Mouse (Mus musculus): ENCODE results near the gene Trp63. TPM values are rescaled to one million over a fixed set of nuclear protein-coding genes. Genes with fewer than 3 reads are reported as not detected.

The Trp63 gene
- polyA plus RNA-seq, 1 experiment from 2014 or later, result not detected

GRCm38 (mm10) chr16:25804955-25805354, 121.4 kb downstream of the Trp63 start:
- Histone ChIP-seq H3K27me3 (ENCODE audit: control insufficient read depth, insufficient read depth, low read length) (no peaks in the 10 kb centered on the region), H3K4me3 (replicated peaks; ENCODE audit: low read length) (no peak overlapping the region), H3K9me3 (ENCODE audit: control insufficient read depth, low read length) (no peaks in the 10 kb centered on the region), H3K4me1 (replicated peaks; ENCODE audit: control insufficient read depth, insufficient read depth, low read length) (no peaks in the 10 kb centered on the region), H3K27ac (no peak overlapping the region), H3K36me3 (replicated peaks; ENCODE audit: control insufficient read depth, insufficient read depth) (no peaks in the 10 kb centered on the region), H3K9ac (no peak overlapping the region), H3K4me2 (replicated peaks) (no peak overlapping the region)
- 79% methylated on average over 3 of the region's 3 CpGs for WGBS
- no peak for DNase-seq (ENCODE audit: low spot score)
- no peak for ATAC-seq (ENCODE audit: low FRiP score)

GRCm38 (mm10) chr16:25807116-25807515, 123.6 kb downstream of the Trp63 start:
- no peaks in the 10 kb centered on the region for H3K9me3 ChIP-seq (ENCODE audit: control insufficient read depth, low read length)
- no peak overlapping the region for H3K9ac ChIP-seq
- DNase-seq (ENCODE audit: low spot score) (no peak), ATAC-seq (ENCODE audit: low FRiP score) (no peak)
- no peaks in the 10 kb centered on the region for H3K36me3 ChIP-seq (replicated peaks; ENCODE audit: control insufficient read depth, insufficient read depth)
- no peak overlapping the region for H3K27ac ChIP-seq
- H3K4me2 ChIP-seq (replicated peaks), result no peak overlapping the region
- no peaks in the 10 kb centered on the region for H3K27me3 ChIP-seq (ENCODE audit: control insufficient read depth, insufficient read depth, low read length)
- H3K4me3 ChIP-seq (replicated peaks; ENCODE audit: low read length), result no peak overlapping the region
- H3K4me1 ChIP-seq (replicated peaks; ENCODE audit: control insufficient read depth, insufficient read depth, low read length), result no peaks in the 10 kb centered on the region

GRCm38 (mm10) chr16:25817753-25818624, 134.4 kb downstream of the Trp63 start:
- H3K27me3 ChIP-seq (ENCODE audit: control insufficient read depth, insufficient read depth, low read length), result no peaks in the 10 kb centered on the region
- ATAC-seq (ENCODE audit: low FRiP score), result no peak

GRCm38 (mm10) chr16:25826016-25826415, 142.5 kb downstream of the Trp63 start:
- 77% methylated on average over 7 of the region's 7 CpGs for WGBS
- H3K4me2 ChIP-seq (replicated peaks), result no peak overlapping the region
- no peaks in the 10 kb centered on the region for H3K9me3 ChIP-seq (ENCODE audit: control insufficient read depth, low read length)
- DNase-seq (ENCODE audit: low spot score) (no peak), ATAC-seq (ENCODE audit: low FRiP score) (no peak)
- no peak overlapping the region for H3K9ac ChIP-seq
- H3K27me3 ChIP-seq (ENCODE audit: control insufficient read depth, insufficient read depth, low read length), result no peaks in the 10 kb centered on the region
- H3K4me3 ChIP-seq (replicated peaks; ENCODE audit: low read length), result no peak overlapping the region
- H3K36me3 ChIP-seq (replicated peaks; ENCODE audit: control insufficient read depth, insufficient read depth), result no peaks in the 10 kb centered on the region
- H3K27ac ChIP-seq, result no peak overlapping the region
- no peaks in the 10 kb centered on the region for H3K4me1 ChIP-seq (replicated peaks; ENCODE audit: control insufficient read depth, insufficient read depth, low read length)

More at GRCm38 (mm10) chr16:25817753-25818624, 134.4 kb downstream of the Trp63 start:
- Histone ChIP-seq H3K9ac (no peak overlapping the region), H3K4me2 (replicated peaks) (no peak overlapping the region), H3K27ac (no peak overlapping the region), H3K4me1 (replicated peaks; ENCODE audit: control insufficient read depth, insufficient read depth, low read length) (no peaks in the 10 kb centered on the region), H3K9me3 (ENCODE audit: control insufficient read depth, low read length) (no peaks in the 10 kb centered on the region), H3K4me3 (replicated peaks; ENCODE audit: low read length) (no peak overlapping the region), H3K36me3 (replicated peaks; ENCODE audit: control insufficient read depth, insufficient read depth) (no peaks in the 10 kb centered on the region)
- DNase-seq (ENCODE audit: low spot score), result no peak
- WGBS, result 19% methylated on average over 10 of the region's 10 CpGs

GRCm38 (mm10) chr16:25832576-25832975, 149.0 kb downstream of the Trp63 start:
- no peak overlapping the region for H3K4me3 ChIP-seq (replicated peaks; ENCODE audit: low read length)
- H3K27me3 ChIP-seq (ENCODE audit: control insufficient read depth, insufficient read depth, low read length), result no peaks in the 10 kb centered on the region
- no peak overlapping the region for H3K27ac ChIP-seq
- H3K9me3 ChIP-seq (ENCODE audit: control insufficient read depth, low read length), result no peaks in the 10 kb centered on the region
- no peak overlapping the region for H3K4me2 ChIP-seq (replicated peaks)
- DNase-seq (ENCODE audit: low spot score) (no peak), ATAC-seq (ENCODE audit: low FRiP score) (no peak)
- no peaks in the 10 kb centered on the region for H3K4me1 ChIP-seq (replicated peaks; ENCODE audit: control insufficient read depth, insufficient read depth, low read length)
- no peaks in the 10 kb centered on the region for H3K36me3 ChIP-seq (replicated peaks; ENCODE audit: control insufficient read depth, insufficient read depth)
- no peak overlapping the region for H3K9ac ChIP-seq
- WGBS, result 89% methylated on average over 4 of the region's 4 CpGs

- Histone ChIP-seq H3K4me2 (replicated peaks) (no peak overlapping the region), H3K4me3 (replicated peaks; ENCODE audit: low read length) (no peak overlapping the region), H3K9me3 (ENCODE audit: control insufficient read depth, low read length) (no peaks in the 10 kb centered on the region), H3K27ac (no peak overlapping the region), H3K36me3 (replicated peaks; ENCODE audit: control insufficient read depth, insufficient read depth) (no peaks in the 10 kb centered on the region), H3K9ac (no peak overlapping the region), H3K4me1 (replicated peaks; ENCODE audit: control insufficient read depth, insufficient read depth, low read length) (no peaks in the 10 kb centered on the region), H3K27me3 (ENCODE audit: control insufficient read depth, insufficient read depth, low read length) (no peaks in the 10 kb centered on the region)
- no peak for DNase-seq (ENCODE audit: low spot score)
- 88% methylated on average over 3 of the region's 3 CpGs for WGBS
- no peak for ATAC-seq (ENCODE audit: low FRiP score)
Observed at GRCm38 (mm10) chr16:25835301-25835700, 151.7 kb downstream of the Trp63 start.

- WGBS, result 94% methylated on average over 5 of the region's 5 CpGs
- DNase-seq (ENCODE audit: low spot score), result no peak
- no peaks in the 10 kb centered on the region for H3K36me3 ChIP-seq (replicated peaks; ENCODE audit: control insufficient read depth, insufficient read depth)
Observed at GRCm38 (mm10) chr16:25835723-25836122, 152.2 kb downstream of the Trp63 start.

GRCm38 (mm10) chr16:25842996-25843395, 159.4 kb downstream of the Trp63 start:
- ATAC-seq (ENCODE audit: low FRiP score) (no peak), DNase-seq (ENCODE audit: low spot score) (no peak)
- no peak overlapping the region for H3K4me2 ChIP-seq (replicated peaks)
- 89% methylated on average over 6 of the region's 6 CpGs for WGBS
- H3K9ac ChIP-seq, result no peak overlapping the region
- H3K27ac ChIP-seq, result no peak overlapping the region
- H3K27me3 ChIP-seq (ENCODE audit: control insufficient read depth, insufficient read depth, low read length), result no peaks in the 10 kb centered on the region
- H3K36me3 ChIP-seq (replicated peaks; ENCODE audit: control insufficient read depth, insufficient read depth), result no peaks in the 10 kb centered on the region
- no peaks in the 10 kb centered on the region for H3K9me3 ChIP-seq (ENCODE audit: control insufficient read depth, low read length)
- H3K4me1 ChIP-seq (replicated peaks; ENCODE audit: control insufficient read depth, insufficient read depth, low read length), result no peaks in the 10 kb centered on the region
- no peak overlapping the region for H3K4me3 ChIP-seq (replicated peaks; ENCODE audit: low read length)

More at GRCm38 (mm10) chr16:25835723-25836122, 152.2 kb downstream of the Trp63 start:
- Histone ChIP-seq H3K4me3 (replicated peaks; ENCODE audit: low read length) (no peak overlapping the region), H3K4me1 (replicated peaks; ENCODE audit: control insufficient read depth, insufficient read depth, low read length) (no peaks in the 10 kb centered on the region), H3K9me3 (ENCODE audit: control insufficient read depth, low read length) (no peaks in the 10 kb centered on the region), H3K9ac (no peak overlapping the region), H3K27ac (no peak overlapping the region), H3K4me2 (replicated peaks) (no peak overlapping the region), H3K27me3 (ENCODE audit: control insufficient read depth, insufficient read depth, low read length) (no peaks in the 10 kb centered on the region)
- no peak for ATAC-seq (ENCODE audit: low FRiP score)

- 96% methylated on average over 13 of the region's 13 CpGs for WGBS
- Histone ChIP-seq H3K36me3 (replicated peaks; ENCODE audit: control insufficient read depth, insufficient read depth) (no peaks in the 10 kb centered on the region), H3K27me3 (ENCODE audit: control insufficient read depth, insufficient read depth, low read length) (no peaks in the 10 kb centered on the region), H3K4me3 (replicated peaks; ENCODE audit: low read length) (no peak overlapping the region), H3K4me2 (replicated peaks) (no peak overlapping the region), H3K9me3 (ENCODE audit: control insufficient read depth, low read length) (no peaks in the 10 kb centered on the region), H3K27ac (no peak overlapping the region), H3K9ac (no peak overlapping the region), H3K4me1 (replicated peaks; ENCODE audit: control insufficient read depth, insufficient read depth, low read length) (no peaks in the 10 kb centered on the region)
- ATAC-seq (ENCODE audit: low FRiP score), result no peak
- DNase-seq (ENCODE audit: low spot score), result no peak
Observed at GRCm38 (mm10) chr16:25843625-25844024, 160.1 kb downstream of the Trp63 start.

Measured in hindbrain, embryonic 14.5 days (tissue).